22 mouse cellular contexts compared by ENCODE assay signal in the genomic region with DNA sequence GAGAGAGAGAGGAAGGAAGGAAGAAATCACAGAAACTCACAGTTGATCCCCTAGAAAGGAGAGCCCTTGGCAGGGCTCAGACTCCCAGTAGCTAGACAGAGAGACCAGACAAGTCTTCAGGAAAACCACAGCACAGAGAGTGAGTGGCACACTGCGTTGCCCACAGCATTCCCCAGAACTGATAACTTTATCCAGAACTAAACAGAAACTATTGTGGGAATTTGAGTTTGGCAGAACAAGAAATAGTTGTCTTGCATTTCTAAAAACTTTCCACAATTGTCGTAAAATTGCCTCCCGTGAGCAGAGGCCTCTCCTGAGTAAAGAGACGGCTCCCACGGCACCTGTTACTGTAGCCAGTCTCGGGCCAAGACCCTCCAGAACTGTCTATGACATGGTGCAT.
"Had no signal": no experiment of that assay in that cellular context is flagged by ENCODE, and none has a peak within 500 bp of the region (broad histone marks: within the 10 kb centered on the region; RNA-seq: fewer than 3 reads in every experiment).

No protein-coding gene starts in this region.

- ATAC-seq: liver, postnatal 0 days; lung, postnatal 0 days; midbrain, embryonic 13.5 days; midbrain, embryonic 15.5 days had no signal

- DNase-seq: liver, postnatal 0 days; lung, adult 2 months; lung, postnatal 14 days; lung, postnatal 36 days; retina, postnatal 1 day; right cerebral cortex, adult 18-20 months; right cerebral cortex, postnatal 25 days; right cerebral cortex, postnatal 4 days; thymus, adult 18-20 months; thymus, postnatal 14 days; thymus, postnatal 36 days had no signal

- H3K9ac ChIP-seq: liver, embryonic 15.5 days; liver, postnatal 0 days; lung, embryonic 15.5 days; midbrain, embryonic 13.5 days; midbrain, embryonic 15.5 days; neural tube, embryonic 13.5 days; neural tube, embryonic 15.5 days; stomach, embryonic 15.5 days had no signal

- H3K4me1 ChIP-seq: stomach, embryonic 15.5 days had no signal

- H3K27me3 ChIP-seq: neural tube, embryonic 13.5 days had no signal

- H3K27ac ChIP-seq: liver, embryonic 15.5 days; lung, embryonic 15.5 days; macrophage; midbrain, embryonic 13.5 days; midbrain, embryonic 15.5 days; neural tube, embryonic 13.5 days; neural tube, embryonic 15.5 days; stomach, embryonic 15.5 days had no signal

- H3K4me2 ChIP-seq: liver, embryonic 15.5 days; lung, embryonic 15.5 days; midbrain, embryonic 11.5 days; midbrain, embryonic 13.5 days; midbrain, embryonic 15.5 days; neural tube, embryonic 13.5 days; neural tube, embryonic 15.5 days; stomach, embryonic 15.5 days had no signal

- H3K4me3 ChIP-seq: liver, embryonic 15.5 days; lung, embryonic 15.5 days; megakaryocyte, embryonic 14.5 days; midbrain, embryonic 13.5 days; midbrain, embryonic 15.5 days; neural tube, embryonic 13.5 days; neural tube, embryonic 15.5 days; stomach, embryonic 15.5 days had no signal

- H3K9me3 ChIP-seq: liver, embryonic 15.5 days; lung, embryonic 15.5 days; megakaryocyte, embryonic 14.5 days; midbrain, embryonic 13.5 days; midbrain, embryonic 15.5 days; neural tube, embryonic 13.5 days; neural tube, embryonic 15.5 days; stomach, embryonic 15.5 days had no signal

- H3K36me3 ChIP-seq: liver, embryonic 15.5 days; lung, embryonic 15.5 days; midbrain, embryonic 13.5 days; midbrain, embryonic 15.5 days; neural tube, embryonic 13.5 days; neural tube, embryonic 15.5 days; stomach, embryonic 15.5 days had no signal
